In genomic region chr7:114020057-114020703, GRCm38 (mm10) we compare ENCODE assay signal across 8 mouse cellular contexts.
DNase-seq lines count a peak whose midpoint lies in the region; ATAC-seq lines count a peak whose summit lies in the region.

No protein-coding gene starts in this region.

- H3K4me3 ChIP-seq in heart, embryonic 15.5 days, result peak overlapping the region; percentile 55
- H3K4me3 ChIP-seq in limb, embryonic 10.5 days, result peak overlapping the region; percentile 51
- peak overlapping the region; percentile 41 for H3K4me3 ChIP-seq in midbrain, embryonic 16.5 days (ENCODE audit: low read depth, low read length)

- H3K9me3 ChIP-seq in heart, embryonic 15.5 days (replicated peaks), result no peaks in the 10 kb centered on the region
- no peaks in the 10 kb centered on the region for H3K9me3 ChIP-seq in limb, embryonic 10.5 days (replicated peaks)
- H3K9me3 ChIP-seq in midbrain, embryonic 16.5 days (replicated peaks; ENCODE audit: control insufficient read depth, low read length, poor library complexity, severe bottlenecking), result no peaks in the 10 kb centered on the region

- H3K4me1 ChIP-seq in heart, embryonic 15.5 days (replicated peaks), result peaks cover 11% of the 10 kb centered on the region; the same call in 1 of the 2 replicates
- H3K4me1 ChIP-seq in limb, embryonic 10.5 days, result 0 out of 2 replicates have a peak, but pooled peaks cover 2% of the 10 kb centered on the region
- peaks cover 3% of the 10 kb centered on the region for H3K4me1 ChIP-seq in midbrain, embryonic 16.5 days (ENCODE audit: control insufficient read depth, insufficient read depth, low read length)

- 11% methylated on average over 11 of the region's 11 CpGs for WGBS in heart, embryonic 15.5 days
- 10% methylated on average over 11 of the region's 11 CpGs for WGBS in limb, embryonic 10.5 days
- 2% methylated on average over 11 of the region's 11 CpGs for WGBS in midbrain, embryonic 16.5 days

- ATAC-seq in cerebellum, adult (ENCODE audit: insufficient number of reproducible peaks, low FRiP score, low TSS enrichment), result no peak; the same call in 1 of the 2 replicates
- ATAC-seq in heart, embryonic 15.5 days (replicated peaks; ENCODE audit: insufficient number of reproducible peaks, insufficient read depth, low FRiP score, low read depth), result no peak
- 0 out of 2 replicates have a peak, but pooled peaks have one; percentile 26 for ATAC-seq in midbrain, embryonic 16.5 days

- H3K36me3 ChIP-seq in heart, embryonic 15.5 days, result no peaks in the 10 kb centered on the region
- H3K36me3 ChIP-seq in limb, embryonic 10.5 days, result no peaks in the 10 kb centered on the region
- no peaks in the 10 kb centered on the region for H3K36me3 ChIP-seq in midbrain, embryonic 16.5 days (ENCODE audit: control insufficient read depth, insufficient read depth, low read length)

- peak overlapping the region; percentile 68 for H3K4me2 ChIP-seq in heart, embryonic 15.5 days
- H3K4me2 ChIP-seq in midbrain, embryonic 16.5 days (ENCODE audit: low read length), result peak overlapping the region; percentile 73

- peak; percentile 55 for DNase-seq in cerebellum, adult 9-11 months
- peak; percentile 32 for DNase-seq in MN1 (ENCODE audit: low spot score)
- DNase-seq in limb, embryonic 10.5 days (ENCODE audit: low spot score), result no peak
- DNase-seq in adrenal gland, adult 18-20 months (ENCODE audit: low spot score in 2 of 2), result no peak
- no peak for DNase-seq in right cerebral cortex, postnatal 25 days

- H3K9ac ChIP-seq in heart, embryonic 15.5 days, result peak overlapping the region; percentile 48
- H3K9ac ChIP-seq in midbrain, embryonic 16.5 days (ENCODE audit: low read depth, low read length), result 0 out of 2 replicates have a peak overlapping the region, but pooled peaks have one; percentile 52

- H3K27ac ChIP-seq in heart, embryonic 15.5 days, result no peak overlapping the region
- 0 out of 2 replicates have a peak overlapping the region, but pooled peaks have one; percentile 26 for H3K27ac ChIP-seq in limb, embryonic 10.5 days
- H3K27ac ChIP-seq in midbrain, embryonic 16.5 days (ENCODE audit: low read length), result peak overlapping the region; percentile 54

- no peaks in the 10 kb centered on the region for H3K27me3 ChIP-seq in heart, embryonic 15.5 days
- H3K27me3 ChIP-seq in limb, embryonic 10.5 days (ENCODE audit: low read depth, poor library complexity, severe bottlenecking), result no peaks in the 10 kb centered on the region
- no peaks in the 10 kb centered on the region for H3K27me3 ChIP-seq in midbrain, embryonic 16.5 days (ENCODE audit: control insufficient read depth, insufficient read depth, low read depth, low read length)

Comparison
In these comparisons a context has a peak if more than half of its experiments do, and no peak if none do; other contexts are left out.
1. DNase-seq: peak in cerebellum, adult 9-11 months (single experiment) and MN1 (single experiment); none in limb, embryonic 10.5 days (single experiment), adrenal gland, adult 18-20 months (0 of 2) and right cerebral cortex, postnatal 25 days (single experiment).
2. Peak in every context shown above with its lines, with median percentiles within 50 percentile points of each other: H3K4me3 ChIP-seq.